ENCODE assay signal across 8 mouse cellular contexts in genomic region chr11:115974309-115975082, GRCm38 (mm10). TPM values are rescaled to one million over a fixed set of nuclear protein-coding genes. Genes with fewer than 3 reads are reported as not detected.
DNase-seq lines count a peak whose midpoint lies in the region; ATAC-seq and TF ChIP-seq lines count a peak whose summit lies in the region.

TSS of gene Itgb4 (plus strand) at chr11:115974709.

- ATAC-seq in forebrain, embryonic 13.5 days = no peak
- ATAC-seq in intestine, postnatal 0 days = peak; percentile 88
- peak; percentile 73 for ATAC-seq in liver, postnatal 0 days
- no peak for ATAC-seq in neural tube, embryonic 15.5 days (ENCODE audit: low FRiP score)

- H3K4me1 ChIP-seq in CH12.LX (ENCODE audit: control insufficient read depth in 1 of 2, insufficient read depth in 2 of 2) = peaks cover 6 to 10% of the 10 kb centered on the region in 2 experiments
- peaks cover 12% of the 10 kb centered on the region for H3K4me1 ChIP-seq in forebrain, embryonic 13.5 days
- 0 out of 2 replicates have a peak, but pooled peaks cover 12% of the 10 kb centered on the region for H3K4me1 ChIP-seq in intestine, postnatal 0 days (replicated peaks; ENCODE audit: control insufficient read depth, insufficient read depth, low read length)
- peaks cover 13% of the 10 kb centered on the region for H3K4me1 ChIP-seq in liver, postnatal 0 days (ENCODE audit: insufficient read depth)
- peaks cover 11% of the 10 kb centered on the region for H3K4me1 ChIP-seq in neural tube, embryonic 15.5 days

- no peak for TF ChIP-seq EP300 in CH12.LX (IDR thresholded peaks at IDR 0.05; ENCODE audit: low read length)
- no peak for TF ChIP-seq EP300 in liver, postnatal 0 days (IDR thresholded peaks at IDR 0.05; ENCODE audit: low read depth)

- in situ Hi-C loops in CH12.LX (cut with MboI; ENCODE audit: low pct_ligation_motif_present, low pct_unique_long_range_greater_than_20kb, low sequenced_read_pairs) = no loop called here

- peak; percentile 69 for DNase-seq in CD4-positive helper T cell, adult 2 months (ENCODE audit: low read depth, low spot score)
- no peak for DNase-seq in CH12.LX (ENCODE audit: extremely low read depth)
- DNase-seq in liver, postnatal 0 days = peak; percentile 57
- DNase-seq in right cerebral cortex, postnatal 4 days = no peak
- DNase-seq in c-Kit-positive CD71-positive TER-119-positive erythroid progenitor cells, embryonic 14.5 days (ENCODE audit: low spot score) = no peak

- H3K9ac ChIP-seq in CH12.LX (ENCODE audit: insufficient read depth, low read depth) = no peak within 1 kb of the TSS
- H3K9ac ChIP-seq in forebrain, embryonic 13.5 days = peak within 1 kb of the TSS; percentile 60
- peak within 1 kb of the TSS; percentile 60 for H3K9ac ChIP-seq in intestine, postnatal 0 days (ENCODE audit: low read depth, low read length)
- peak within 1 kb of the TSS; percentile 46; the same call in 1 of the 2 replicates for H3K9ac ChIP-seq in liver, postnatal 0 days (replicated peaks)
- peak within 1 kb of the TSS; percentile 12; the same call in 1 of the 2 replicates for H3K9ac ChIP-seq in neural tube, embryonic 15.5 days (replicated peaks)

- 12% methylated on average over 39 of the region's 58 CpGs for WGBS in forebrain, embryonic 13.5 days
- WGBS in intestine, postnatal 0 days = 12% methylated on average over 44 of the region's 58 CpGs
- WGBS in liver, postnatal 0 days (ENCODE audit: insufficient replicate concordance) = 13% methylated on average over 44 of the region's 58 CpGs
- 10% methylated on average over 56 of the region's 58 CpGs for WGBS in neural tube, embryonic 15.5 days

- TF ChIP-seq RAD21 in CH12.LX (IDR thresholded peaks at IDR 0.05; ENCODE audit: low read depth, low read length) = no peak

- H3K4me2 ChIP-seq in CH12.LX (ENCODE audit: insufficient read depth, low read depth, poor library complexity, severe bottlenecking) = peak within 1 kb of the TSS; percentile 35
- H3K4me2 ChIP-seq in forebrain, embryonic 13.5 days = peak within 1 kb of the TSS; percentile 74
- peak within 1 kb of the TSS; percentile 88 for H3K4me2 ChIP-seq in intestine, postnatal 0 days (replicated peaks; ENCODE audit: low read depth)
- peak within 1 kb of the TSS; percentile 79 for H3K4me2 ChIP-seq in liver, postnatal 0 days (ENCODE audit: low read depth, low read length)
- peak within 1 kb of the TSS; percentile 71 for H3K4me2 ChIP-seq in neural tube, embryonic 15.5 days

- no peak within 1 kb of the TSS for H3K27ac ChIP-seq in CH12.LX (ENCODE audit: insufficient read depth, low read depth)
- H3K27ac ChIP-seq in forebrain, embryonic 13.5 days = no peak within 1 kb of the TSS
- peak within 1 kb of the TSS; percentile 89 for H3K27ac ChIP-seq in intestine, postnatal 0 days (ENCODE audit: low read depth, low read length)
- H3K27ac ChIP-seq in liver, postnatal 0 days (ENCODE audit: low read depth) = no peak within 1 kb of the TSS
- H3K27ac ChIP-seq in neural tube, embryonic 15.5 days (replicated peaks) = peak within 1 kb of the TSS; percentile 20; the same call in 1 of the 2 replicates

- TF ChIP-seq CTCF in CH12.LX (conservative IDR thresholded peaks at IDR 0.05 in 1 of 2, IDR thresholded peaks at IDR 0.05 in 1 of 2; ENCODE audit: low read depth in 2 of 2, low read length in 2 of 2) = peak in 1 of 2 experiments; percentile 44; a peak in 2 of 4 replicates
- TF ChIP-seq CTCF in intestine, postnatal 0 days (IDR thresholded peaks at IDR 0.05; ENCODE audit: low read depth) = peak; percentile 76
- peak; percentile 34 for TF ChIP-seq CTCF in liver, postnatal 0 days (IDR thresholded peaks at IDR 0.05; ENCODE audit: low read depth)

- TF ChIP-seq POLR2A in CH12.LX (IDR thresholded peaks at IDR 0.05; ENCODE audit: low read depth, low read length) = no peak

- dilution Hi-C loops in CH12.LX (cut with MboI; ENCODE audit: extremely low pct_ligation_motif_present, extremely low pct_unique_long_range_greater_than_20kb, low sequenced_read_pairs) = no loop called here

- H3K27me3 ChIP-seq in CH12.LX (replicated peaks) = peaks cover 61% of the 10 kb centered on the region
- peaks cover 49% of the 10 kb centered on the region for H3K27me3 ChIP-seq in forebrain, embryonic 13.5 days
- no peaks in the 10 kb centered on the region for H3K27me3 ChIP-seq in intestine, postnatal 0 days (replicated peaks; ENCODE audit: control insufficient read depth, insufficient read depth, low read length)
- peaks cover 31% of the 10 kb centered on the region for H3K27me3 ChIP-seq in liver, postnatal 0 days (ENCODE audit: insufficient read depth, low read length)
- H3K27me3 ChIP-seq in neural tube, embryonic 15.5 days (replicated peaks) = peaks cover 48% of the 10 kb centered on the region

- H3K36me3 ChIP-seq in CH12.LX (replicated peaks in 1 of 2; ENCODE audit: control insufficient read depth in 1 of 2, insufficient read depth in 1 of 2, low read length in 1 of 2) = no peaks in the 10 kb centered on the region
- no peaks in the 10 kb centered on the region for H3K36me3 ChIP-seq in forebrain, embryonic 13.5 days (ENCODE audit: poor library complexity, severe bottlenecking)
- peaks cover 8% of the 10 kb centered on the region for H3K36me3 ChIP-seq in intestine, postnatal 0 days (ENCODE audit: control insufficient read depth, insufficient read depth)
- no peaks in the 10 kb centered on the region for H3K36me3 ChIP-seq in liver, postnatal 0 days (replicated peaks; ENCODE audit: insufficient read depth, low read length)
- H3K36me3 ChIP-seq in neural tube, embryonic 15.5 days = no peaks in the 10 kb centered on the region

- H3K4me3 ChIP-seq in CH12.LX (replicated peaks in 1 of 3; ENCODE audit: low read depth in 2 of 3, low read length in 2 of 3, poor library complexity in 1 of 3) = peak within 1 kb of the TSS in 1 of 3 experiments; percentile 15
- peak within 1 kb of the TSS; percentile 44 for H3K4me3 ChIP-seq in forebrain, embryonic 13.5 days
- H3K4me3 ChIP-seq in intestine, postnatal 0 days (ENCODE audit: low read depth, low read length) = peak within 1 kb of the TSS; percentile 64
- peak within 1 kb of the TSS; percentile 51 for H3K4me3 ChIP-seq in liver, postnatal 0 days (ENCODE audit: low read depth, low read length)
- H3K4me3 ChIP-seq in neural tube, embryonic 15.5 days (replicated peaks) = peak within 1 kb of the TSS; percentile 43

- no peaks in the 10 kb centered on the region for H3K79me2 ChIP-seq in CH12.LX (replicated peaks; ENCODE audit: control insufficient read depth, extremely low read depth, insufficient read depth, poor library complexity, severe bottlenecking)

- H3K9me3 ChIP-seq in CH12.LX (replicated peaks; ENCODE audit: low read length) = no peaks in the 10 kb centered on the region
- no peaks in the 10 kb centered on the region for H3K9me3 ChIP-seq in forebrain, embryonic 13.5 days (replicated peaks)
- H3K9me3 ChIP-seq in intestine, postnatal 0 days (ENCODE audit: control insufficient read depth) = no peaks in the 10 kb centered on the region
- H3K9me3 ChIP-seq in liver, postnatal 0 days (ENCODE audit: low read length) = no peaks in the 10 kb centered on the region
- H3K9me3 ChIP-seq in neural tube, embryonic 15.5 days (replicated peaks) = no peaks in the 10 kb centered on the region

TF ChIP-seq in CH12.LX, 34 proteins besides CTCF, POLR2A, EP300 and RAD21:
- TF ChIP-seq PAX5 (IDR thresholded peaks at IDR 0.05; ENCODE audit: low read length) (no peak), MAZ (IDR thresholded peaks at IDR 0.05; ENCODE audit: low read depth, low read length) (no peak), CHD2 (IDR thresholded peaks at IDR 0.05; ENCODE audit: low read length) (no peak), ZMIZ1 (IDR thresholded peaks at IDR 0.05; ENCODE audit: low read depth, low read length) (no peak), POLR2AphosphoS2 (IDR thresholded peaks at IDR 0.05; ENCODE audit: low read depth, low read length) (no peak), ZNF384 (IDR thresholded peaks at IDR 0.05; ENCODE audit: low read depth, low read length) (no peak), MAFK (IDR thresholded peaks at IDR 0.05; ENCODE audit: insufficient replicate concordance, low read length) (no peak), RCOR1 (conservative IDR thresholded peaks at IDR 0.05; ENCODE audit: low read depth, low read length) (no peak), SMC3 (IDR thresholded peaks at IDR 0.05; ENCODE audit: low read depth, low read length) (0 out of 2 replicates have a peak, but pooled peaks have one; percentile 4), HCFC1 (IDR thresholded peaks at IDR 0.05; ENCODE audit: low read depth, low read length) (no peak), BHLHE40 (IDR thresholded peaks at IDR 0.05; ENCODE audit: low read depth, low read length) (no peak), SIN3A (IDR thresholded peaks at IDR 0.05; ENCODE audit: low read length) (no peak), JUND (conservative IDR thresholded peaks at IDR 0.05; ENCODE audit: low read depth, low read length) (no peak), KAT2A (IDR thresholded peaks at IDR 0.05; ENCODE audit: insufficient replicate concordance, low read length) (no peak), MEF2A (IDR thresholded peaks at IDR 0.05; ENCODE audit: borderline replicate concordance, low read depth, low read length) (no peak), MAX (IDR thresholded peaks at IDR 0.05; ENCODE audit: low read length) (no peak), NRF1 (IDR thresholded peaks at IDR 0.05; ENCODE audit: low read depth, low read length) (peak; percentile 34; the same call in 1 of the 2 replicates), IRF4 (IDR thresholded peaks at IDR 0.05; ENCODE audit: low read depth, low read length) (0 out of 2 replicates have a peak, but pooled peaks have one; percentile 21), ZKSCAN1 (IDR thresholded peaks at IDR 0.05; ENCODE audit: borderline replicate concordance, low read depth, low read length) (no peak), GABPA (IDR thresholded peaks at IDR 0.05; ENCODE audit: insufficient replicate concordance, low read depth, low read length) (no peak), CHD1 (IDR thresholded peaks at IDR 0.05; ENCODE audit: low read depth, low read length) (no peak), NELFE (IDR thresholded peaks at IDR 0.05; ENCODE audit: low read depth, low read length) (no peak), ELF1 (IDR thresholded peaks at IDR 0.05; ENCODE audit: low read depth, low read length) (no peak), ZC3H11A (IDR thresholded peaks at IDR 0.05; ENCODE audit: low read depth, low read length) (no peak), USF2 (conservative IDR thresholded peaks at IDR 0.05; ENCODE audit: low read depth, low read length) (no peak)

RNA-seq across cellular contexts. Expression of gene Itgb4, which starts in this region (rescaled TPM):
- total RNA-seq in CH12.LX (2012; rRNA removed) (3.4 and 6.3 TPM in 2 replicates), CH12.LX (2014; rRNA removed) (0.09 and 0.42 TPM in 2 replicates)
- 0.59 and 0.91 TPM in 2 replicates for polyA plus RNA-seq in CH12.LX (2012; ENCODE audit: insufficient read length, low read depth)
- 0.21 and 0.38 TPM in 2 replicates for polyA plus RNA-seq in forebrain, embryonic 13.5 days (2015; fragmentation: Nextera tagmentation; extraction: Ambion mirVana)
- polyA plus RNA-seq in intestine, postnatal 0 days (2015; fragmentation: Nextera tagmentation; extraction: Ambion mirVana) = 16.6 and 17.8 TPM in 2 replicates
- polyA plus RNA-seq in liver, postnatal 0 days (2015; fragmentation: Nextera tagmentation; extraction: Ambion mirVana) = 0.21 and 0.34 TPM in 2 replicates
- 2.0 and 4.9 TPM in 2 replicates for polyA plus RNA-seq in neural tube, embryonic 15.5 days (2015; fragmentation: Nextera tagmentation; extraction: Ambion mirVana)

Comparison
In these comparisons a context has a peak if more than half of its experiments do, and no peak if none do; other contexts are left out.
1. Peak in DNase-seq, ATAC-seq, H3K4me3 ChIP-seq, H3K9ac ChIP-seq and H3K4me2 ChIP-seq in liver, postnatal 0 days; RNA of the gene not detected or under 1 TPM.
2. H3K27ac ChIP-seq: peak in intestine, postnatal 0 days (single experiment) and neural tube, embryonic 15.5 days (single experiment); none in CH12.LX (single experiment), forebrain, embryonic 13.5 days (single experiment) and liver, postnatal 0 days (single experiment).
3. H3K4me2 ChIP-seq: peak in every context shown above with its lines; median percentile 88 in intestine, postnatal 0 days; 79 in liver, postnatal 0 days; 74 in forebrain, embryonic 13.5 days; 71 in neural tube, embryonic 15.5 days; 35 in CH12.LX.